Mouse (Mus musculus) ES-CJ7 (cell line): Measurements from ENCODE around the gene Ccdc141.

Source experiments
- DNase-seq: peaks from one replicate; pipeline ENCODE4 v3.0.0; 2011; ENCODE audit warnings: low read depth, low spot score

The Ccdc141 gene

GRCm38 (mm10) chr2:77170633-77171105 lies at the start of gene Ccdc141:
TSS of gene Ccdc141 (minus strand) at chr2:77170636.
- DNase-seq: no peak

DNA sequence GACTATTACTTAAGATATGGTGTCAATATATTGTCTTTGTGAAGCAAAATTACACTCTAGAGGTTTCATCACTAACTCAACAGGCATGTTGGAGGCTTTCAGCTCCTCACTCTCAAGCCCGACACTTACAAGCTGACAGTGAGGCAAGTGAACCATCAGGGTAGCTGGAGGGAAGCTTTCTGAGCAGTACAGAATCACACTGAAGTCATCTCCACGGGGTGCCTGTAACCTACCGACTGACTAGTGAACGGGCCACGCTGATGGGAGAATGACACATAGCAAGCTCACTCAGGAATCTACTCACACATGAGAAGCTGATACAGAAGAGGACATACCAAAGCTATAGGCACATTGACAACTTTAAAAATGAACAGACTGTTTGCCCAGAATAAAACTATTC lies 42.4 kb upstream of the Ccdc141 start:
- DNase-seq: no peak

GRCm38 (mm10) chr2:77206951-77207350 lies 36.5 kb upstream of the Ccdc141 start:
- no peak for DNase-seq

GRCm38 (mm10) chr2:77203916-77204315 lies 33.5 kb upstream of the Ccdc141 start:
- DNase-seq: no peak

GRCm38 (mm10) chr2:77201900-77202299 lies 31.5 kb upstream of the Ccdc141 start:
- DNase-seq: no peak

DNA sequence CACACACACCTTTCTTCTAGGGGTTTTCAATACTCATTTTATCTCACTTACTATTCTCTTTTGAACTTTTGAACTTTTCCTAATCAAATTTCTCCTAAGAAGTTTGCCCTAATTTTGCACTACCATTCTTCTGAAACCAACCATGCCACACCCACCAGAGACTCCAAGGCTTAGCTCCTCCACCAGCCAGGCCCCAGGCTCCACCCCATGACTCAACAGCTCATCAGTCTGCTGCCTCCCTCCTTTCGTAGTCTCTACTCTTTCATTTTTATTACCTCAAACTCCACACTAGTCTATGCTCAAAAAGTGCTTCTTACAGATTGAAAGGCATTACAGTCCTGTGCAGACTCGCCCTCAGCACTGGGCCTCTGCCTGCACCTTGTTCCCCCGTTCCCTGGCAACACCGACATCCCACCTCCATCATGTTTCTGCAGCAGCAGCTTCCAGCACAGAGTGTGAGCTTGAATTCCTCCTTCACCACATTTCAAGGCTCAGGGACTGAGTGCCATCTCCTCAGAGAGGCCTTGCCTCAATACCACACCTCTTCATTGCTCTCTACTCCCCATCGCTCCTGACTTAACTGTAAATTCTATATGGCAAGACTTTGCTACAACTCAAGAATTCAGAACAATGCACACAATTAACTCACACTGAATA lies 30.6 kb upstream of the Ccdc141 start:
- DNase-seq: no peak

DNA sequence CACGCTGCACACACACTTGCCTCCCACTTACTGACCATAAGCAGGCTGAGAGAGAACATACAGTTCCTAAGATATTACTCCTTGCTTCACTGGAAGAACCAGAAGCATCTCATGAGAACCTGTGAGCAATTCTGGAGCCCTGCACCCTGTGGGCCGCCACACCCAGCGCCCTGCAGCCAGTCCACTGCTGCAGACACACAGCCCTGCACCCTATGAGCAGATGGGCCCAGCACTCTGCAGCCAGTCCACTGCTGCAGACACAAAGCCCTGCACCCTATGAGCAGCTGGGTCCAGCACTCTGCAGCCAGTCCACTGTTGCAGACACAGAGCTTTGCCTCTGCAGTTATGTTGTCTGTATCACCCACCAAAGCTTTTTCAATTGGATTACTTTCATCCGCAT lies 29.9 kb upstream of the Ccdc141 start:
- DNase-seq: no peak

DNA sequence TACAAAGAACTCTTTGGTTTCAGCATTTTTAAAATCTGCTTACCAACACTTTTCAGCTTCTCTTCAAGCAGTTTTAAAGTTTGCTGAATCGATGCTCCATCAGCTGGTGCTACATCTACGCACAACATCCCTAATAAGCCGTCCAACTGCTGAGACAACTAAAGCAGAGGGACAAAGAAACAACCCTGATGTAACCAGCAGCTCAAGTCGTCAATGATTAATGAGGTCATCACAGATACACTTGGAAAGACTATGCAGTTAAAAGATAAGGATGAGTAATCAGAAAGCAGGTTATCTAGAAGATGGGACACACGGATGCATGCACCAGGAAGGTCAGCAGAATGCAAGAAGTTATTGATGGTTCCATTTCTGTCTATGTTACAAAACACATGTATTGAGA lies 27.8 kb upstream of the Ccdc141 start:
- DNase-seq: no peak

DNA sequence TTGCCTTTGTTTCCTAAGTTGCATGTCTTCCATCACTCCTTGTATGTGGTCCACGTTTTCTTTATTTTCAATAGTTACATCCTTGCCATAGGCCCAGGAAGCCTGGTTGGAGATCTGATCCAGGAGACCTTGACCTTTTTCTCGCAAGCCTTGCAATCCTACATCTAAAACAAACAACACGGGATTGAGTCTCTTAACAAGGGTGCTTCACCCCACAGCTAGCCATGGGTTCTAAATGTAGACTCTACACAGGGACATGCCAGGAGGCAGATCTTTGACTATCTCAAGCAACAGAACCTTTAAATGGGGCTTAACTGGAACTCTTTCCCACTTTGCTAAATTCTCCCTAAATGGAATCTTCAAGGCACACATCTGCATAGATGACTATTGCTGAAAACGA lies 26.4 kb upstream of the Ccdc141 start:
- DNase-seq: no peak

DNA sequence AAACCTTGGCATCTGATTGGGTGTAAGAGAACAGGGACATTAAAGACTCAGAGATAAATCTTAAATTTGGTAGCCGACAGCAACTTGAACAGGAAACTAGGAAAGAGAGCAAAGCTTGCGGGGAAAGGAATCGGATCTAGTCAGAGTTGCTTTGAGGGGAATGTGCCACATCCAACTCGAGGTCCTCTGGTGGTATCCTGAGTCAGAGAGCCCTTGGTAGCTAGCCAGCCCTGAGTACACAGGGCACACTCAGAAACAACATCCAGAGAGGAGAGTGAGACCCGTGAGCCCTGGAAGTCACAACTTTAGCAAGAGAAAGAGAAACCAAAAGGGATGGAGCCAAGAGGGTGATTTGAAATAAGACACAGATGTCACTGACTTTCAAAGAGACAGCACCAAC lies 24.6 kb upstream of the Ccdc141 start:
- DNase-seq: no peak

DNA sequence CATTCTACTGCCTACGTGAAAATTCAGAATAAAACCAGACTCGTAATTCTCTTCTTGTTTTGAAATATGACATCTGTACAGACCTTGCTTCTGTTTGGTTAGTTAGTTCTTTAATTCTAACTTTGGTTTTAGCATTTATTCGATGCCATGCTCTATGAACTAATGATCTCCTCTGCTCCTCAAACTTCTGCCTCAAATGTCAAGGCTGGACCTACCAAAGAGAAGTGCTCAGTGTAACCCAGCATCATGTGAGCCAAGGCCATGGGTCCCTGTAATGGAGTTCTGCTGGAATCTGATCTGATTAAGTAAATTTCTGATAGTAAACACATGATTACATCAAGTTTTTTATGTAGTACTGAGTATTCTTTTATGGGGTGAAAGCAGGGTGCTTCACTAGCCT lies 21.4 kb upstream of the Ccdc141 start:
- no peak for DNase-seq

GRCm38 (mm10) chr2:77190891-77191290 lies 20.5 kb upstream of the Ccdc141 start:
- no peak for DNase-seq

DNA sequence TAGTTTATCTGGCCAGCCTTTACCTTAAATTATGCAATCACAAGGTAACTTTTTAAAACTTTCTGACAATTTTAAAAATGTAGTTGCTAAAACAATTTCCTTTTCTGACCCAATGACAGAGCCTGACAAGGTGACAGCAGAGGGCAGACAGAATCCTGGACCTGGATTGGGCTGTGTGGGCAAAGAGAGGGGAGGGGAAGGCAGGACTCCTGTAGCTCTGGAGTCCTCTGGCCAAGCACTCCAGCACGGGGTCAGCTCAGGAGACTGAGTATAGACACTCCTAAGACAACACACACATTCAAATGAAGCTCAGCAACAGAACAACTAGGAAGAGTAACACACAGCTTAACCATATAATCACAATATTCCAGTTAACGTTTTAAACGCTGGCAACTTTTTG lies 19.9 kb upstream of the Ccdc141 start:
- no peak for DNase-seq

GRCm38 (mm10) chr2:77189671-77190070 lies 19.2 kb upstream of the Ccdc141 start:
- no peak for DNase-seq

DNA sequence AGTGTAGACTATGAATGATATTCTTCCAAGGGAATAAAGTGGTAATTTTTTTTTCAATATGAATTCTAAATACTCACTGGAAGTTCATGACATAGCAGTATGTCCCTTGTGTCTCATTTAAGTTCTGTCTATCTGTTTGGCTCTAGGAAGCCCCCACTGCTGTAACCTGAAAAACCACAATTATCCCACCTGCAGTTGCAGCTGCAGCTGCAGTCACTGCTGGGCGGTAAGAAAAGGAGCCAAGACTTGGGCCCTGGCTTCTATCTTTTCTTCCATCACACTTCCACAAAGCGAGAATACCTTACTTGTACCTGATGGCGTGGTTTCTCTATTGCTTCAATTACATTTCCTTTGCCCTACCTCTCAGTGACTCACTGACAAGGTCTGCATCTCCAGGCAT lies 17.1 kb upstream of the Ccdc141 start:
- DNase-seq: no peak

GRCm38 (mm10) chr2:77186912-77187311 lies 16.5 kb upstream of the Ccdc141 start:
- no peak for DNase-seq

- no peak for DNase-seq
These were observed 13.7 kb upstream of the Ccdc141 start for GRCm38 (mm10) chr2:77184049-77184571.

GRCm38 (mm10) chr2:77183646-77184045 lies 13.2 kb upstream of the Ccdc141 start:
- DNase-seq: no peak

- DNase-seq: no peak
These were observed 12.6 kb upstream of the Ccdc141 start for GRCm38 (mm10) chr2:77182996-77183380.

GRCm38 (mm10) chr2:77182271-77182995 lies 12.0 kb upstream of the Ccdc141 start:
- DNase-seq: no peak

DNA sequence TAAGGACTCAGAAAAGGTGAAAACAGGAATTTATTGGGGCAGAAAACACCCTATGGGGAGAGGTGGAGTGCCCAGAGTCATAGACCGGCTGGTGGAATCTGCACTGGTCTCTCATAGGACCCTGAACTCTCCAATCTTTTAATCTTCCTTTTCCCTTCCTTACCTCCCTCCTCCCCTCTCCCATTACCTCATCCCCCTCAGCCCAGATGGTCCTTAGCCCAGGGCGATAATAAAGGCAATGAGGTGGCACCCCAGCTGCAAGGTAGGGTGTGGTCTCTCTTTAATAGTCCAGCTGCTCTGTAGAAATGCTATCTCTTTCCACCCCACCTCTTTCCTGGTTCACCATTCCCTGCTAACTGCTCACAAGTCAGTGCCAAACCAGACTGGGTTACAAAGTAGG lies 7.0 kb upstream of the Ccdc141 start:
- peak; percentile 12 for DNase-seq

GRCm38 (mm10) chr2:77176413-77176812 lies 6.0 kb upstream of the Ccdc141 start:
- DNase-seq: peak; percentile 18

- no peak for DNase-seq
These were observed 5.0 kb upstream of the Ccdc141 start for GRCm38 (mm10) chr2:77175411-77175810.
